Mouse (Mus musculus) stomach, embryonic 15.5 days (tissue): Measurements from ENCODE around the gene Tagln. TPM values are rescaled to one million over a fixed set of nuclear protein-coding genes. Genes with fewer than 3 reads are reported as not detected.

ENCODE experiments used
- ATAC-seq: fragments of 200-750 bp; cut with Nextera tagmentation; 2 replicates; pipeline ENCODE4 v1.8.0; 2017; ENCODE audit warnings: low read depth, moderate number of reproducible peaks, moderate TSS enrichment; ENCODE audit not compliant: insufficient read depth, low FRiP score
- H3K27ac ChIP-seq: fragments of 300-500 bp; sonication (generic); 2 replicates; pipeline ENCODE4 v1.5.1; 2015; ENCODE audit warnings: mild to moderate bottlenecking, inconsistent platforms
- H3K27me3 ChIP-seq: fragments of 300-500 bp; sonication (generic); replicated peaks from 2 replicates; pipeline ENCODE4 v1.6.1; 2015; ENCODE audit warnings: inconsistent platforms
- H3K36me3 ChIP-seq: fragments of 300-500 bp; sonication (generic); 2 replicates; pipeline ENCODE4 v1.6.1; 2015; ENCODE audit warnings: inconsistent platforms
- H3K4me1 ChIP-seq: fragments of 300-500 bp; sonication (generic); 2 replicates; pipeline ENCODE4 v1.6.1; 2015; ENCODE audit warnings: inconsistent platforms
- H3K4me2 ChIP-seq: fragments of 300-500 bp; sonication (generic); 2 replicates; pipeline ENCODE4 v1.6.1; 2015; ENCODE audit warnings: mild to moderate bottlenecking, inconsistent platforms
- H3K4me3 ChIP-seq: fragments of 300-500 bp; sonication (generic); replicated peaks from 2 replicates; pipeline ENCODE4 v1.5.1; 2015; ENCODE audit warnings: inconsistent platforms
- H3K9ac ChIP-seq: fragments of 300-500 bp; sonication (generic); 2 replicates; pipeline ENCODE4 v1.6.1; 2015; ENCODE audit warnings: inconsistent platforms
- H3K9me3 ChIP-seq: fragments of 300-500 bp; sonication (generic); 2 replicates; pipeline ENCODE4 v1.6.1; 2016; ENCODE audit warnings: inconsistent platforms
- microRNA-seq: library from miRNA; unstranded; fragments of <30 nt; microRNA quantifications from one replicate; pipeline ENCODE4, GENCODE M21; 2016
- polyA plus RNA-seq: library from polyadenylated mRNA; unstranded; fragments of >200 nt; fragmentation: Nextera tagmentation; extraction: Ambion mirVana; gene quantifications from 2 replicates; pipeline ENCODE4 v1.2.1, GENCODE M21; 2015

Tagln gene
- polyA plus RNA-seq, 1 experiment from 2014 or later, result 441 TPM

- H3K4me3 ChIP-seq, result no peak overlapping the region
- H3K27ac ChIP-seq, result no peak overlapping the region
- H3K9me3 ChIP-seq, result no peaks in the 10 kb centered on the region
- H3K27me3 ChIP-seq, result no peaks in the 10 kb centered on the region
- ATAC-seq, result no peak
- peaks cover 36% of the 10 kb centered on the region for H3K36me3 ChIP-seq
- no peak overlapping the region for H3K4me2 ChIP-seq
- H3K4me1 ChIP-seq, result no peaks in the 10 kb centered on the region
- no peak overlapping the region for H3K9ac ChIP-seq
These were observed 42.2 kb downstream of the Tagln start for GRCm38 (mm10) chr9:45893681-45894080.

Small RNAs within 50 kb of the gene (microRNA-seq; reads per million reads assigned to microRNA genes)
- gene Mir7087, result not detected

Other genes with a start within 250 kb of the Tagln start
- gene Cep164, start 107.4 kb downstream of the Tagln start, polyA plus RNA-seq, result 24.7 and 25.6 TPM in 2 replicates
- gene Bace1, start 97.5 kb downstream of the Tagln start, polyA plus RNA-seq, result 28.3 and 28.5 TPM in 2 replicates
- gene Pcsk7, start 29.6 kb downstream of the Tagln start, polyA plus RNA-seq, result 19.2 and 21.0 TPM in 2 replicates
- gene Rnf214, start 29.1 kb downstream of the Tagln start, polyA plus RNA-seq, result 40.6 and 45.9 TPM in 2 replicates
- gene Sidt2, start 19.2 kb upstream of the Tagln start, polyA plus RNA-seq, result 43.8 and 47.9 TPM in 2 replicates
- 144 and 148 TPM in 2 replicates for gene Pafah1b2, start 76.6 kb upstream of the Tagln start, polyA plus RNA-seq
- 11.5 and 15.3 TPM in 2 replicates for gene Sik3, start 76.8 kb upstream of the Tagln start, polyA plus RNA-seq